Mouse (Mus musculus) ES-E14 (cell line): ENCODE results near the gene Fem1b.

Experiments
- CHD2 ChIP-seq: IDR thresholded peaks from 2 replicates; pipeline ENCODE4 v1.6.1; 2014; ENCODE audit warnings: mild to moderate bottlenecking, low read depth, low read length, inconsistent platforms
- HCFC1 ChIP-seq: IDR thresholded peaks from 2 replicates; pipeline ENCODE4 v1.6.1; 2012; ENCODE audit warnings: low read length, inconsistent platforms, borderline replicate concordance; ENCODE audit not compliant: insufficient read depth
- MAFK ChIP-seq: IDR thresholded peaks from 2 replicates; pipeline ENCODE4 v1.6.1; 2014; ENCODE audit warnings: mild to moderate bottlenecking, low read depth, low read length, inconsistent platforms; ENCODE audit not compliant: insufficient read depth
- ZC3H11A ChIP-seq: IDR thresholded peaks from 2 replicates; pipeline ENCODE4 v1.6.1; 2012; ENCODE audit warnings: low read depth, mild to moderate bottlenecking, inconsistent platforms, low read length, borderline replicate concordance
- ZNF384 ChIP-seq: IDR thresholded peaks from 2 replicates; pipeline ENCODE4 v1.6.1; 2012; ENCODE audit warnings: low read depth, low read length, inconsistent platforms

GRCm38 (mm10) chr9:62810543-62811515 lies 905 bp downstream of the Fem1b start:
- no peak for TF ChIP-seq HCFC1
- TF ChIP-seq CHD2, result no peak
- TF ChIP-seq MAFK, result no peak
- TF ChIP-seq ZNF384, result no peak
- TF ChIP-seq ZC3H11A, result no peak
